Mouse (Mus musculus) liver, postnatal 0 days (tissue): ENCODE results near the gene Matn4.

Source experiments
- CTCF ChIP-seq: sonication (generic); IDR thresholded peaks from 2 replicates; pipeline ENCODE4 v1.5.1; 2016; ENCODE audit warnings: antibody characterized with exemption, low read depth
- EP300 ChIP-seq: IDR thresholded peaks from 2 replicates; pipeline ENCODE4 v1.6.1; 2016; ENCODE audit warnings: antibody characterized with exemption, low read depth, mild to moderate bottlenecking

- TF ChIP-seq CTCF (no peak), EP300 (no peak)
Observed at GRCm38 (mm10) chr2:164382971-164383370, 22.0 kb downstream of the Matn4 start.
